Comparison of ENCODE assay signal across 9 mouse cellular contexts in the genomic region with DNA sequence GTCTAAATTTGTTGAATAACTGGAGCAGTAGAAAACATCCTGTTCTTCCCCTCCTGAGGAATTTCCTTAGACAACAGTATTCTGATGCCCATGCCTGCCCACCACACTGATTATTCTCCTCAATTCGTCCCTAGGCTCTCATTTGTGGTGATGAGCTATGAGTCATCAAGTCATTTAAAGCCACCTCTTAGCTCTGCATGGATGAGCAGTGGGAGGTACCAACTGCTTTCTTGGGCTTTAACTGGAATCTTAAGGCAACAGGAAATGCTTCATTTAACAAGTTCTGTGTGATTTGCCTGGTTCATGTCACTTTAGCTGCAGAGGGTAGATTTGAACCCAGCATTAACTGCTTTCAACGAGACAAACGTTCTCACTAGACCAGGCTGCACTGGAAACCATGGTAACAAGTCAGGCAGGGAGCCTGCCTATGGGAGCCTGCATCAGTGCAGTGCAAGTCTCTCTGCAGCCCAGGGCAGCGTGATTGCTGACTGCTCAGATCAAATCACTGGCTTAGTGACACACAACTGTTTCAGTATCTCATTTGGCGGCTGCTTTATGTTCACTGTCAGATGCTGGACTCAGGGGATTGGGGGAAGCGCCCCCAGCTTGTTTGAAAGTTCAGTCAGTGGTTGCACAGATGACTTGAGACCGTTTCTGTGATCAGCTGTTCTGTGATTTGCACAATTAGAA.
DNase-seq lines count a peak whose midpoint lies in the region; ATAC-seq lines count a peak whose summit lies in the region.
"Had no signal": no experiment of that assay in that cellular context is flagged by ENCODE, and none has a peak within 500 bp of the region (broad histone marks: within the 10 kb centered on the region; RNA-seq: fewer than 3 reads in every experiment).

No protein-coding gene starts in this region.

- DNase-seq in right cerebral cortex, adult 18-20 months = peak; percentile 45
- DNase-seq in right cerebral cortex, postnatal 4 days = no peak
- peak; percentile 54 for DNase-seq in forebrain, embryonic 11.5 days (ENCODE audit: low spot score)
- peak; percentile 61 for DNase-seq in mesoderm, embryonic 11.5 days (ENCODE audit: low read depth, low spot score)
- DNase-seq in telencephalon, adult 2 months (ENCODE audit: low read depth, low spot score) = peak; percentile 57
- DNase-seq in spleen, postnatal 10 days (ENCODE audit: low spot score in 2 of 2) = no peak
- DNase-seq in frontal cortex, postnatal 14 days (ENCODE audit: low spot score in 2 of 2) = no peak
- DNase-seq: cerebellum, adult 9-10 months had no signal

- H3K36me3 ChIP-seq in forebrain, embryonic 11.5 days (ENCODE audit: control insufficient read depth, insufficient read depth, low read length) = no peaks in the 10 kb centered on the region

- ATAC-seq in forebrain, embryonic 11.5 days (replicated peaks; ENCODE audit: low FRiP score) = peak; percentile 80
- ATAC-seq in activated CD4-positive, CD25-positive, alpha-beta regulatory T cell, adult 4 months = no peak

- no peaks in the 10 kb centered on the region for H3K27me3 ChIP-seq in forebrain, embryonic 11.5 days (ENCODE audit: control insufficient read depth, insufficient read depth, low read length)

- no peak overlapping the region for H3K4me3 ChIP-seq in forebrain, embryonic 11.5 days (ENCODE audit: low read depth, low read length)

- H3K9ac ChIP-seq in forebrain, embryonic 11.5 days (ENCODE audit: low read length) = no peak overlapping the region

- no peak overlapping the region for H3K27ac ChIP-seq in forebrain, embryonic 11.5 days (ENCODE audit: low read depth, low read length)

- no peaks in the 10 kb centered on the region for H3K4me1 ChIP-seq in forebrain, embryonic 11.5 days (replicated peaks; ENCODE audit: control insufficient read depth, insufficient read depth, low read length)

- WGBS in forebrain, embryonic 11.5 days = 6% methylated on average over 7 of the region's 7 CpGs

- H3K4me2 ChIP-seq in forebrain, embryonic 11.5 days (ENCODE audit: low read depth, low read length, severe bottlenecking) = no peak overlapping the region

- H3K9me3 ChIP-seq in forebrain, embryonic 11.5 days (ENCODE audit: control insufficient read depth, low read length) = no peaks in the 10 kb centered on the region

Comparison
In these comparisons a context has a peak if more than half of its experiments do, and no peak if none do; other contexts are left out.
1. DNase-seq: peak in right cerebral cortex, adult 18-20 months (single experiment), forebrain, embryonic 11.5 days (single experiment), mesoderm, embryonic 11.5 days (single experiment) and telencephalon, adult 2 months (single experiment); none in right cerebral cortex, postnatal 4 days (single experiment), spleen, postnatal 10 days (0 of 2) and frontal cortex, postnatal 14 days (0 of 2).